Mouse (Mus musculus): ENCODE data around the gene Carmil2.

GRCm38 (mm10) chr8:105706426-105706825 lies 20.4 kb downstream of the Carmil2 start:
- TF ChIP-seq CTCF (IDR thresholded peaks at IDR 0.05) (no peak), EP300 (IDR thresholded peaks at IDR 0.05) (no peak)

Data from lung, postnatal 0 days (tissue).